Mouse (Mus musculus) G1E (cell line): Measurements from ENCODE around the gene Slc32a1. TPM values are rescaled to one million over a fixed set of nuclear protein-coding genes. Genes with fewer than 3 reads are reported as not detected.

Experiments used
- ATAC-seq: 2 replicates; pipeline ENCODE4 v1.8.0; 2016; ENCODE audit warnings: mild to moderate bottlenecking; ENCODE audit not compliant: insufficient number of reproducible peaks, poor library complexity, low FRiP score, severe bottlenecking; ENCODE audit errors: extremely low read depth
- DNase-seq: peaks from one replicate; pipeline ENCODE4 v3.0.0; 2012; ENCODE audit warnings: low spot score
- H3K27me3 ChIP-seq: 2 replicates; pipeline ENCODE4 v1.6.1; 2012; ENCODE audit warnings: mild to moderate bottlenecking, low read length, inconsistent platforms; ENCODE audit not compliant: insufficient read depth
- H3K36me3 ChIP-seq: replicated peaks from 2 replicates; pipeline ENCODE3; 2012; ENCODE audit warnings: mild to moderate bottlenecking, inconsistent platforms
- H3K4me1 ChIP-seq: 2 replicates; pipeline ENCODE4 v1.6.1; 2012; ENCODE audit warnings: low read depth, low read length, inconsistent platforms, mixed read lengths; ENCODE audit not compliant: insufficient read depth
- H3K4me3 ChIP-seq: 2 replicates; pipeline ENCODE4 v1.5.1; 2012; ENCODE audit warnings: low read depth, mild to moderate bottlenecking, inconsistent platforms, low read length, moderate library complexity, mixed read lengths
- H3K9me3 ChIP-seq: replicated peaks from 2 replicates; pipeline ENCODE4 v1.6.1; 2012; ENCODE audit warnings: inconsistent platforms
- CTCF ChIP-seq: IDR thresholded peaks from 2 replicates; pipeline ENCODE4 v1.5.1; 2012; ENCODE audit warnings: low read depth, low read length, inconsistent platforms, mixed read lengths
- GATA1 ChIP-seq: IDR thresholded peaks from 2 replicates; pipeline ENCODE4 v1.6.1; 2012; ENCODE audit warnings: borderline replicate concordance, low read length, inconsistent platforms, mixed read lengths
- GATA2 ChIP-seq: IDR thresholded peaks from 2 replicates; pipeline ENCODE4 v1.6.1; 2012; ENCODE audit warnings: low read depth, low read length, inconsistent platforms, borderline replicate concordance
- POLR2AphosphoS5 ChIP-seq: IDR thresholded peaks from 2 replicates; pipeline ENCODE4 v1.6.1; 2012; ENCODE audit warnings: low read depth, low read length, inconsistent platforms; ENCODE audit not compliant: insufficient replicate concordance
- TAL1 ChIP-seq: conservative IDR thresholded peaks from 2 replicates; pipeline ENCODE4 v1.6.1; 2012; ENCODE audit warnings: low read depth, low read length, inconsistent platforms, mixed read lengths
- polyA plus RNA-seq: library from polyadenylated mRNA; stranded (reverse); fragments of >175 nt; gene quantifications from 2 replicates; pipeline ENCODE4 v1.2.3, GENCODE M21; 2012
- total RNA-seq, 2 experiments: library from RNA; stranded (forward) in 1 of 2; stranded (reverse) in 1 of 2; fragments of 200-1000 nt in 1 of 2; fragments of >200 nt in 1 of 2; fragmentation: Nextera tagmentation in 1 of 2; gene quantifications; 2 replicates each; pipeline ENCODE4 v1.2.3; 2014 to 2017

Slc32a1 gene
- total RNA-seq (2014; fragmentation: Nextera tagmentation) (not detected in 2 replicates), total RNA-seq (2017) (not detected in 2 replicates), polyA plus RNA-seq (0.02 TPM in 1 of 2 replicates, not detected in the other)

- Histone ChIP-seq H3K4me3 (peak within 1 kb of the TSS; percentile 37; the same call in 1 of the 2 replicates), H3K27me3 (peaks cover 62% of the 10 kb centered on the region), H3K9me3 (peaks cover 48% of the 10 kb centered on the region), H3K36me3 (no peaks in the 10 kb centered on the region), H3K4me1 (peaks cover 52% of the 10 kb centered on the region)
- ATAC-seq: no peak
- DNase-seq: no peak
- TF ChIP-seq CTCF: no peak
- no peak for TF ChIP-seq POLR2AphosphoS5
- no peak for TF ChIP-seq TAL1
- TF ChIP-seq GATA2: no peak
- TF ChIP-seq GATA1: no peak
Observed at GRCm38 (mm10) chr2:158610488-158611325, at the start of gene Slc32a1. Slc32a1 (plus strand) TSS chr2:158610767.

DNA sequence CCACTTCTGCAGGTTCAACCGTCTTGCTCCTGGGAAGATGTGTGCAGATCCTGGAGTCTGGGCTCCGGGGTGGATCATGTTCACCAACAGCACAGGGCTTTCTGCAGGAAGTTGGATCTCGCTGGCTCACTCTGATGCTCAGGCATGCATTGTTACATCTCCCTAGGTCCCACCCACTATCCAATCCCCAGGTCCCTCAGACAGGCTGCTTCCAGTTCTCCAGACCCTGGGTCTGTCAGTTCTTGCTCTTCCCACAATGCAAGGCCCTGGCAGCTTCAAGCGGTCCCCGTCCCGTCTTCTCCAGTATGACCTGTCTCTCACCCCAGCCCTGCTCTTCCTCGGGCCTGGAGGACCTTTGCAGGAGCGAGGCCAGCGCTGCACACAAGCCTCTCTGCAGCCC, 49.8 kb upstream of the Slc32a1 start:
- TF ChIP-seq CTCF (no peak), GATA2 (no peak), TAL1 (no peak), POLR2AphosphoS5 (no peak), GATA1 (no peak)
- no peaks in the 10 kb centered on the region for H3K36me3 ChIP-seq
- peaks cover 8% of the 10 kb centered on the region for H3K9me3 ChIP-seq
- H3K27me3 ChIP-seq: peaks cover 51% of the 10 kb centered on the region
- no peak overlapping the region; the same call in 1 of the 2 replicates for H3K4me3 ChIP-seq
- H3K4me1 ChIP-seq: peaks cover 15% of the 10 kb centered on the region
- ATAC-seq: no peak
- no peak for DNase-seq

- H3K27me3 ChIP-seq: peaks cover 56% of the 10 kb centered on the region
- H3K4me3 ChIP-seq: no peak overlapping the region; the same call in 1 of the 2 replicates
- no peaks in the 10 kb centered on the region for H3K36me3 ChIP-seq
- H3K4me1 ChIP-seq: peaks cover 12% of the 10 kb centered on the region
- H3K9me3 ChIP-seq: peaks cover 8% of the 10 kb centered on the region
- TF ChIP-seq POLR2AphosphoS5 (no peak), GATA2 (no peak), GATA1 (no peak), CTCF (no peak), TAL1 (no peak)
- DNase-seq: no peak
- ATAC-seq: peak; percentile 60
Observed at GRCm38 (mm10) chr2:158561371-158562144, 49.0 kb upstream of the Slc32a1 start.

GRCm38 (mm10) chr2:158570421-158571081, 40.0 kb upstream of the Slc32a1 start:
- peaks cover 38% of the 10 kb centered on the region for H3K27me3 ChIP-seq
- no peaks in the 10 kb centered on the region for H3K4me1 ChIP-seq
- no peaks in the 10 kb centered on the region for H3K36me3 ChIP-seq
- H3K9me3 ChIP-seq: no peaks in the 10 kb centered on the region
- no peak overlapping the region for H3K4me3 ChIP-seq
- ATAC-seq (peak; percentile 51; the same call in 1 of the 2 replicates), DNase-seq (peak; percentile 35)
- TF ChIP-seq POLR2AphosphoS5: no peak
- no peak for TF ChIP-seq GATA2
- TF ChIP-seq CTCF: no peak
- TF ChIP-seq GATA1: no peak
- TF ChIP-seq TAL1: no peak

GRCm38 (mm10) chr2:158579979-158580378, 30.6 kb upstream of the Slc32a1 start:
- Histone ChIP-seq H3K9me3 (no peaks in the 10 kb centered on the region), H3K4me1 (peaks cover 30% of the 10 kb centered on the region), H3K4me3 (no peak overlapping the region), H3K36me3 (no peaks in the 10 kb centered on the region), H3K27me3 (peaks cover 47% of the 10 kb centered on the region)
- no peak for TF ChIP-seq GATA1
- TF ChIP-seq POLR2AphosphoS5: no peak
- TF ChIP-seq TAL1: no peak
- no peak for TF ChIP-seq CTCF
- TF ChIP-seq GATA2: no peak
- ATAC-seq (no peak), DNase-seq (no peak)
